ENCODE assay signal across 12 mouse cellular contexts in the genomic region with DNA sequence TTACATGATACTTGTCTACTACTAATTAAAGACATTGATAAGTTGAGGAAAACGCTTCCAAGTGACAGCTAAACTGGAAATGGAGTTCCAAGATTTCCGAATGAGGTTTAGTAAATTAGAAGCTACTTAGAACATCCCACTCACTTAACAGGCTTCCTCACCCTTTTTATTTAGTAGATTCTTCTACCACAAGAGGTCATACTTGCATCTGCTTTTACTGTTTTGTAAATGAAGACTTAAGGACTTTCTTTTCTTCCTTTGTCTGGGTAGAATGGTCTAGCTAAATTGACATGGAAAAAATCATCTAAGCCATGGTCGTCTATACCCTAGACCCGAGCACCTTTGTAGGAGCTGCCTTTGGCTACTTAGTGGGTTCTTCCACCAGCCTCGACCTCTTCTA.
DNase-seq lines count a peak whose midpoint lies in the region; TF ChIP-seq lines count a peak whose summit lies in the region.
"Had no signal": no experiment of that assay in that cellular context is flagged by ENCODE, and none has a peak within 500 bp of the region (broad histone marks: within the 10 kb centered on the region; RNA-seq: fewer than 3 reads in every experiment).

No protein-coding gene starts in this region.

- no peak overlapping the region for H3K27ac ChIP-seq in kidney, adult 2 months (ENCODE audit: insufficient read depth, low read depth, low read length)
- H3K27ac ChIP-seq: midbrain, embryonic 13.5 days had no signal

- no peak overlapping the region for H3K4me3 ChIP-seq in kidney, adult 2 months (ENCODE audit: insufficient read depth, low read depth, low read length)
- H3K4me3 ChIP-seq: midbrain, embryonic 13.5 days had no signal

- DNase-seq in kidney, adult 2 months: peak; percentile 12
- no peak for DNase-seq in kidney, postnatal 10 days
- DNase-seq in retina, postnatal 1 day: peak; percentile 15
- no peak for DNase-seq in retina, embryonic 14.5 days (ENCODE audit: low spot score)
- DNase-seq in adipocyte (ENCODE audit: low spot score): peak; percentile 50
- DNase-seq in right cerebral cortex, postnatal 36 days (ENCODE audit: low spot score in 2 of 2): no peak
- no peak for DNase-seq in c-Kit-positive CD71-positive TER-119-positive erythroid progenitor cells, embryonic 14.5 days (ENCODE audit: low spot score)
- DNase-seq: adrenal gland, adult 2 months; cerebellum, adult 11 months; gastrocnemius, postnatal 36 days; lung, postnatal 10 days had no signal

- no peak for TF ChIP-seq CTCF in kidney, adult 2 months (conservative IDR thresholded peaks at IDR 0.05; ENCODE audit: insufficient read depth, insufficient read length, low read depth, low read length)

- 50% methylated on average over 5 of the region's 5 CpGs for WGBS in kidney, adult 2 months

- TF ChIP-seq POLR2A in kidney, adult 2 months (IDR thresholded peaks at IDR 0.05; ENCODE audit: low read depth, low read length): no peak

- H3K4me1 ChIP-seq in kidney, adult 2 months (ENCODE audit: control insufficient read depth, insufficient read depth, low read length): no peaks in the 10 kb centered on the region
- H3K4me1 ChIP-seq: midbrain, embryonic 13.5 days had no signal

- H3K27me3 ChIP-seq in kidney, adult 2 months (replicated peaks; ENCODE audit: control insufficient read depth, insufficient read depth, low read length): no peaks in the 10 kb centered on the region
- H3K27me3 ChIP-seq: midbrain, embryonic 13.5 days had no signal

- no peaks in the 10 kb centered on the region for H3K36me3 ChIP-seq in kidney, adult 2 months (ENCODE audit: control insufficient read depth, insufficient read depth, low read length)
- H3K36me3 ChIP-seq: midbrain, embryonic 13.5 days had no signal

Comparison
In these comparisons a context has a peak if more than half of its experiments do, and no peak if none do; other contexts are left out.
1. DNase-seq: peak in kidney, adult 2 months (single experiment), retina, postnatal 1 day (single experiment) and adipocyte (single experiment); none in kidney, postnatal 10 days (single experiment), retina, embryonic 14.5 days (single experiment), right cerebral cortex, postnatal 36 days (0 of 2) and c-Kit-positive CD71-positive TER-119-positive erythroid progenitor cells, embryonic 14.5 days (single experiment).